Mouse (Mus musculus) mouse embryonic stem cell (cell line): ENCODE data around the gene Gm9507.
"Not testable (repeated sequence)": the region's sequence is repeated elsewhere in the genome, so short reads cannot be mapped to it uniquely, and the experiment has no call there.

Source experiments
- in situ Hi-C, 2 experiments: fragments of 300-500 bp; cut with MboI; formaldehyde crosslinking; loops; 1 replicate in 1 of 2; 3 replicates in 1 of 2; pipeline ENCODE4 v1.14.3; 2019 to 2020; ENCODE audit warnings: low sequenced_read_pairs in 2 of 2, low pct_unique_long_range_greater_than_20kb in 1 of 2, mixed read lengths in 1 of 2; ENCODE audit not compliant: unreplicated experiment in 1 of 2

Gene Gm9507

DNA sequence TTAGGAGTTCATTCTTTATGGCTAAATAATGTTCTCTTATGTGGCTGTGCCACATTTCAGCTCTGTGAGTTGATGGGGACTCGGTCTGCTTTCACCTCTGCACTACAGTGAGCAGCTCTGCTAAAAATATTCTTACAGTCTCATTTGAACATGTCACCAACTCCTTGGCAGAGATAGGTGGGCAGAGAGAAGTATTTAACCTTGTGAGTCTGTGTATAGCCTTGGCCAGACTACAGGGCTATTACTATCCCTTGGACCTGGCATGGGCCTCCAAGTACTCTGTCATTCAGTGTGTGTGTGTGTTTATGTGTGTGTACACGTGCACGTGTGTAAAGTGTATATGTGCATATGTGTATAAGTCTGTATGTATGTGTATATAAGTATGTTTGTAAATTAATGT is 28.2 kb downstream of the Gm9507 start:
- in situ Hi-C loops = not testable (repeated sequence)

GRCm38 (mm10) chr10:77782442-77782841 is 29.2 kb downstream of the Gm9507 start, which contains the start of gene Gm3250:
Gene Gm3250, minus strand, starts transcription at chr10:77782542.
- in situ Hi-C loops = not testable (repeated sequence)

GRCm38 (mm10) chr10:77776844-77777243 is 34.8 kb downstream of the Gm9507 start, which contains the start of gene Gm7138:
Gene Gm7138, minus strand, starts transcription at chr10:77776944.
- in situ Hi-C loops = not testable (repeated sequence)

DNA sequence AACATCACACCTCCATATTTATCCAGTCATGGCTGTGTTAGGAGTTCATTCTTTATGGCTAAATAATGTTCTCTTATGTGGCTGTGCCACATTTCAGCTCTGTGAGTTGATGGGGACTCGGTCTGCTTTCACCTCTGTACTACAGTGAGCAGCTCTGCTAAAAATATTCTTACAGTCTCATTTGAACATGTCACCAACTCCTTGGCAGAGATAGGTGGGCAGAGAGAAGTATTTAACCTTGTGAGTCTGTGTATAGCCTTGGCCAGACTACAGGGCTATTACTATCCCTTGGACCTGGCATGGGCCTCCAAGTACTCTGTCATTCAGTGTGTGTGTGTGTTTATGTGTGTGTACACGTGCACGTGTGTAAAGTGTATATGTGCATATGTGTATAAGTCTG is 39.5 kb downstream of the Gm9507 start:
- in situ Hi-C loops = not testable (repeated sequence)

DNA sequence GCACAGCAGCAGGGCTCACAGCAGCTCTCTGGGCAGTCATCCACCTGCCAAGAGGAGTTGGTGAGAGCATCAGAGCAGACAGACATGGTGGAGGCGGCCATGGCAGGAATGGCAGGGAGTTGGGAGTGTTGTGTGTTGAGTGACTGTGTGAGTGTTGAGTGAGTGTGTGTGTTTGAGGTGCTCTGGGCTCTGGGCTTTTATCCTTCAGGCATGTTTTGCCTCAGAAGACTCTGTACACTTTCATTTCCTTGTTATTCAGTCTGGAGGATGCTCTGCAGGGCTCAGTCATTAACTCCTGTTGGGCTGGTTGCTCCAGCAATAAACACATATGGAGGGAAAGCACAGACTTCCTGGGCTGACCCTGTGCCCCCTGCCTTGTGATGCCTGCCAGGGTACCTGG is 40.4 kb downstream of the Gm9507 start, which contains the start of gene Gm3238:
Gene Gm3238 (minus strand): TSS at position 101 of the 400 bp plus-strand sequence.
- in situ Hi-C loops = not testable (repeated sequence)

DNA sequence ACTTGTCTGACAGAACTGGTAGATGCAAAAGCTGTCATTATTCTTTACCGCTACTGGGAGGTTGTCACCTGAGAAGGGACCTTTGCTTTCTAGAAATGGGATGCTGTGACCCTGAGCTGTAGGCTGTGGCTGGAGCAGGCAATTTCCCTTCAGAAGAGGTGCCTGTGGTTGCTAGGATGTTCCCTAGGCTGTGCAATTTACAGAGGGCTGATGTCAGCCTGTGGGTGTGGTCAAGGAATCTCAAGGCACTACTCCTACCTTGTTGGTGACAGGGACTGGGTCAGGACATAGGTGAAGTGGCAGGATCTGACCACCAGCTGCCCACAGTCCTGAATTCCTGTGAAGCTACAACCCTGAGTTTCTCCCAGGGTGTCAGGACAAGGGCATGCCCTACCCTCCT is 41.9 kb downstream of the Gm9507 start:
- in situ Hi-C loops = no loop called here
